Mouse (Mus musculus): ENCODE data around the gene Fbxw4.

DNA sequence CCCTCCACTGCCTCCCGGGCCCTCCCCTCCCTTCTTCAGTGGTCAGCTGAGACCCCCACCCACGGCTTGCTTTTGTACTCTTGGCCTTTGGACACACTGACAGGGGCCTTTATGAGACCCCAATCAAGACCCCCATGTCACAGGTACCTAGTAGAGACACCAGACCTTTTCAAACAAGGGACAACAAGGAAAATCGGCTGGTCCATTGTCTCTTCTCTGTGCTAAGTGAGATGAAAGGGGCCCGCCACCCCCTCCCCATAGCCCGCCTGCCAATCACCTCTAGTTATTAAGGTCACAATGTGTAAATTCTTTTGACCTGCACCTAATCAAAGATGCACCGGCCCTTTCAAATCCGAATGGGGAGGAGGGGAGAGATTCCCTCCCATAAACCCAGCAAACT lies 43.4 kb downstream of the Fbxw4 start:
- TF ChIP-seq TAL1 (conservative IDR thresholded peaks at IDR 0.05; ENCODE audit: low read depth, low read length) (no peak), CTCF (IDR thresholded peaks at IDR 0.05; ENCODE audit: low read depth, low read length) (no peak), POLR2AphosphoS5 (IDR thresholded peaks at IDR 0.05; ENCODE audit: insufficient replicate concordance, low read depth, low read length) (no peak), GATA1 (IDR thresholded peaks at IDR 0.05; ENCODE audit: borderline replicate concordance, low read length) (no peak)
